Mouse (Mus musculus) stomach, postnatal 0 days (tissue): ENCODE results near the gene Acer2.

Experiments
- CTCF ChIP-seq: IDR thresholded peaks from 2 replicates; pipeline ENCODE4 v1.5.1; 2016; ENCODE audit warnings: antibody characterized with exemption, low read depth, mild to moderate bottlenecking, moderate library complexity
- EP300 ChIP-seq: optimal IDR thresholded peaks from 2 replicates; pipeline ENCODE3; 2016; ENCODE audit warnings: antibody characterized with exemption

DNA sequence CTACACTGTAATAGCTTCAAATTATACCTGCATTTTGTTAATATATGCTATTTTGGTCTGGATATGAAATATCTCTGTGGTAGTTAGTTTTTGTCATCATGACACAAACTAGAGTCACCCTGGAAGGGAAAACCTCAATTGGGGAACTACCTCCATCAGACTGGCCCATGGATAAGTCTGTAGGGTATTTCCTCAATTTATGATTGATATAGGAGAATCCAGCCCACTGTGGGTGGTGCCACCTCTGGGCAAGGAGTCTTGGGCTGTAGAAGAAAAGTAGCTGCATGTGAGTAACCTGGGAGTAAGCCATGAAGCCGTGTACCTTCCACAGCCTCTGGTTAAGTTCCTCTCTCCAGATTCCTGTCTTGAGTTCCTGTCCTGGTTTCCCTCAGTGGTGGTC lies 74.6 kb downstream of the Acer2 start:
- no peak for TF ChIP-seq CTCF
- no peak for TF ChIP-seq EP300
